Mouse (Mus musculus) thymus, postnatal 36 days (tissue): ENCODE data around the gene Gcm2.

Experiments used
- DNase-seq, 2 experiments: peaks; one replicate each; pipeline ENCODE4 v3.0.0; 2022; ENCODE audit warnings: mixed read lengths in 2 of 2

Gene Gcm2

DNA sequence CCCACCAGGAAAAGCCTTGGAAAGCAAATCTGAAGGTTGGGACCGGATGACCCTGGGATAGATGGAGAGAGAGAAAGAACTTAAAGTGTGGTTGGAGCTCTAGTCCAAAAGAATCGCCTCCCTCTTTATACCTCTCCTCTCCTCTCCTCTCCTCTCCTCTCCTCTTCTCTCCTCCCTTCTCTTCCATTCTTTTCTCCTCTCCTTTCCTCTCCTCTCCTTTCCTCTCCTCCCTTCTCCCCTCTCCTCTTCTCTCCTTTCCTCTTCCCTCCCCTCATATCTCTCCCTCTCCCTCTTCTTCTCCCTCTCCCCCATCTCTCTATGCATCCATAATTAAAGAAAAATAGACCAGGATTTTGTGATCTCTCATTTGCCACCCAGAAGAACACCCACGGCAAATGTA, at the start of gene Gcm2:
Gcm2 (minus strand) TSS at position 101 of the 400 bp plus-strand sequence.
- no peak for DNase-seq

DNA sequence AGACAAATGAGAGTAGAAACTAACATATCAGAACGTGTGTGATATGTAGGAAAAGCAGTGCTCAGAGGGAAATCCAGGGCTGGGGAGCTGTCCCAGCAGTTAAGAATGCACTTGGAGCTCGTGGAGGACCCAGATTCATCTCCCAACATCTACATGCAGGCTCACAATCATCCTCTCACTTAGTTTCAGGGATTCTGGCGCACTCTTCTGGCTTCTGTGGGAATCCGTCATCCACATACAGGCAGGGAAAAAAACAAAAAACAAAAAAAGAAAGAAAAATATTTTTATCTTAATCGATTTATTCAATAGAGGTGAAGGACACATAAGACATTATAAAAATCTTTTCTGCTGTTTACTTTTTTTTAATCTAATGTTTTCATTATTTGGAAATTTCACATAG, 47.6 kb upstream of the Gcm2 start:
- DNase-seq = no peak

DNA sequence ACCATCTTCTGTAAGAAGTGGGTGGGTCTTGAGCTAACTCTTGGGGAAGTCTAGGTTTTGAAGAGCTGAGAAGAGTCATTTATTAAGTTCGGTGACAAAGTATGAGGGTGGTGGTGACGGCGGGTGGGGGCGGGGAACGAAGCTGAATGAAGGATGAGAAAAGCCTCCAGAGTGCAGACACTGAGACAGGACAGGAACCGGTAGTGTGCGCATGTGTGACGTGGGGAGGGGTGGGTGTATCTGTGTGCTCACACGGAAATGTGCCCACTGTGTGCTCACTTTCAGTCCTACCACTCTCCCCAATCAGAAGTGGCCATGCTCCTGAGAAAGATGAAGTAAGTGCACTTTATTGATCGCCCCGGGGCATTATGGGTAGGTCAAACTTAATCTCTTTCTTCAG, 42.3 kb upstream of the Gcm2 start:
- no peak for DNase-seq

DNA sequence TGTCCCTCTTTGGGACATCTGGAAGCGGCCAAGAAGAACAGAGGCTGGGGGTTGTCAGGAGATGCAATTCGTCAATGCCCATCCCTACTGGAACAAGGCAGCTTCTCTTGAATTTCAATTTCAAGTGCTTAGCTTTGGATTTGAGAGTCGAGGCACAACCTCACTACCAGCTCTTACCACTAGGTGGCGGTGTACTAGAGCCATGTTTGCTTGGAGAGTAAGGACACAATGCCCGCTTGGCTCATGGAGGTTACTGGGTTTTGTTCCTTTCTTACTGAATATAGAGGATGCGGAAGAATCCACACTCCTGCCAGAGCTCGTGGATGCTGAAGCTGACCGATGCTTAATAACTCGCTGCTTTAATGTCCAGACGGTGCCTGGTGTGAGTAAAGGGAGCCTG, 35.4 kb upstream of the Gcm2 start:
- DNase-seq = peak; percentile 26 to 44

DNA sequence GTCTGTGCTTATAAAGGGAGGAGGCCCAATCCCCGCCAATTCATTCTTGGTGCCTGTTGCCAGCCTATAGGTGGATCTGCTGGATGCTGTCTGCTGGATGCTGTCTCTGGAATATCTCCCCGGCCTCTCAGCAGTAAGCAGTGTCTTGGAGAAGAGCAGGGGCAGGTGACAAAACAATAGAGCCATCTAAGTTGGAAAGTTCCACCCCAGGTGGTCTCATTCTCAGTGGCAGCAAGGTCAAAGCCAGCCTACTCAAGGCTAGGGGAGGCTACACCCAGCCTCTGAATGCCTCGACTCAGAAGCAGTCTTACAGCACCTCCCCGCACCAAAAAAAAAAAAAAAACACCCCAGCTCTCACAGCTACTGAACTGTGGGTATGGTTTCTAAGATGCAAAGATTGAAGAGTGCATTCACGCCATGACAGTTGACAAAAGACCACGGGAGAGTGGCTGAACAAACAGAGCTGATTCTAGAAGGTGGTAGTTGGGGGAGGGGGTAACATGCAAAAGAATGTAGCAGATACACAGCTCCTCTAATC, 34.7 kb upstream of the Gcm2 start:
- no peak for DNase-seq

DNA sequence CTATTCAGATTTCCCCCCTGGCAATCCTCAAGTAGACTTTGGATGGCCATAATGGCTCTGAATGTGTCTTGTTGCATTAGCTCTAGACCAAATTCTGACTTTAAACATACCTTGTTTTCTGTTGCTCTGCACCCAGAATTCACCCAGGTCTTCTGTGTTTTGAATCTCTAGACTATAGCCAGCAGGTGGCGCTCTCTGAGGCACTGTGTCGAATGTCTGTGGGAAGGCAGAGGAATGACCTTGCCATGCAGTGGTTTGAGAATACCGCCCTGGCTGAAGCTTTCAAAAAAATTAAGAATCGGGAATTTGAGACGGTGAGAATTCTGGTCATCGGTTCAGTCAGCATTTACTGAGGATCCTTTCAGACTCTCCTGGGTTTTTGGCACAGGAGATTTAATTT, 24.1 kb upstream of the Gcm2 start:
- peak; percentile 21 to 43 for DNase-seq

DNA sequence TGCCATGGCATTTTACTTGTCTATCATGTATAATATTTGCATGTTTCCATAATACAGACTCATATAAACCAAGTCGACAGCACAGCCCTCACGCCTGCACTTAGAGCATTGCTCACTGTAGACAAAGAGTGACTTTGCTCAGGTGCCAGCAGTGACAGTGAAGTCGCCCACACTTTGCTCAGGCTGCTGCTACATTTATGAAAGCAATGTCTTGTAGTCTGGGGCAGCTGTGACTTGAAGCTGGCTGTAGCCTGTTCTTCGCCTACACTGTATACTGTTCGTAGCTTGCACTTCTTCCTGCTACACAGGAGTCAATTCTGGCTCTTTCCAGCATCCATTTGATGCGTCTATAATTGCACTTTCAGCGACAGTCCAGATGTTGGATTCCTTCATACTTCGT, 18.2 kb upstream of the Gcm2 start:
- no peak for DNase-seq

DNA sequence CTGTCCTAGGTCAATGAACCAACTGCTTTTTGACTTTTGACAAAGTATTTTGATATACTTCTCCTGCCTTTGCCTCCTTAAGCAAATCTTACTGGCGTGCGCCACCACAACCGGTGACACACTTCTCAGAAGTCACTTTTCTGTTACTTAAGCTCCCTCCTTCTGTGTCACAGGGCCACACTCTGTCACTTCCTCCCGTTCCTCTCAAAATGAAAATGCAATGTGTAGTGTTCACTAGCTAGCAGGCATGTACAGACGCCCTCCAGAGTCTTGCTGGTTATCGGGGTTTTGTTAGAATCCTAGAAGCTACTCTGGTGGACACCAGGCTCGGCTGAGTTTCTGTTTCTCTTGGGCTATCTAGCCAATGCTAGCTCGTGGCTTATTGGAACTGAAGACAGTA, 17.5 kb upstream of the Gcm2 start:
- DNase-seq = no peak

DNA sequence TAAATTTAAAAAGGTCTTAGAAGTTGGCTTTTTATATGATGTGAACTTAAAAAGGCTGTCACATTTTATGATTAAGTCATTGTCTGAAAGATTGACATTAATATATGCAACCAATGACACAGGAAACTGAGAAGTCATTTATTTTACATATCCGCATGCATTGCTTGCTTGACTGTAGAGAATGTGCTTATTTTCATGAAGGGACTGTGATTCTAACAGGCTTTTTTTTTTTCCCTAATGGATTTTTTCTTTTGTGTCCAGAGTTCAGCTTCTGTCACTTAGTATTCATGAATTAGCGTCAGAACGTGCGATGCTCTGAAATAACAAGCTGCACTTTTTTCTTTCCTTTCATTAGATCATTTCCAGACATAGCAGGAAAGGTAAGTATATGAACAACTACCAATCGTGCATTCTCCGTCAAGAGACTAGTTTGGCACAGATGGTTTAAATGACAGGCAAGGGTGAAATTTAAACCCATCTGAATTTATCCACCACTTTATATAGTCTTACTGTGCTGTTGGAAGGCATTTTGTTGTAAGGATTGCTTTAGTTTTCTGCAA, 12.9 kb upstream of the Gcm2 start:
- no peak for DNase-seq

DNA sequence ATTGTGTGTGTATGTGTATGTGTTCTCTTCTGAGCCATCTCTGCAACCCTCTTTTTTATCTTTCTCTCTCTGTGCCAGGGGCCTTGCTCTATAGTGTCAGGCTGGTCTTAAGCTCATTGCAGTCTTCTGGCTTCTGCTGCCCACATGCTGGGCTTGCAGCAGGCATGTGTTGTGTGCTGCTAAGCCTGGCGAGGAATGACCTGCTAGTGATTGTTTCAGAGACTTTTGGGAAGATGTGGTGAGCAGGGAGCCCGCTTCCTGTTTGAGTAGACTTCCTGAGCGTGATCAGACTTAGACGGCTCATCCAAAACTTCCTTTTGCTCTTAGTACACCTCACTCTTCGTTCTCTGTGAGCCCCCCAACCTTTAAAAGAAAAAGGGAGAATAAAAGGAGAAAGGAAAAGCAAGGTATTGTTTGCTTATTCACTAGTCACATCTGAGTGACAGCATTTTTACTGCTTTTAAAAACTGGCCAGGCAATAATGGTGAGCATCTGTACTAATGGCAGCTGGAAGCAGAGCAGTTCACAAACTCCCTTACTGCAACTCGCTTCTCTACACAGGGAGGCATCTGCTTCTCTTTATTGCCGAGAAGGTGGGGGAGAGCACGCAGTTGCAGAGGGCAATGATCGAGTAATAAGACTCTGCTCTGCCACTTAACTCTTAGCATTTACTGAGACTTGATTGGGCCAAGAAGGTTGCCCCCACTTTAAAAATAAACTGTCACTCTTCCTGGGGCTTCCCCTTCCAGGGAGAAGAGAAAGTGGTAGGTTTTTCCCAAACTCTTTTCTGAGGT, 8.5 kb upstream of the Gcm2 start:
- DNase-seq = no peak

DNA sequence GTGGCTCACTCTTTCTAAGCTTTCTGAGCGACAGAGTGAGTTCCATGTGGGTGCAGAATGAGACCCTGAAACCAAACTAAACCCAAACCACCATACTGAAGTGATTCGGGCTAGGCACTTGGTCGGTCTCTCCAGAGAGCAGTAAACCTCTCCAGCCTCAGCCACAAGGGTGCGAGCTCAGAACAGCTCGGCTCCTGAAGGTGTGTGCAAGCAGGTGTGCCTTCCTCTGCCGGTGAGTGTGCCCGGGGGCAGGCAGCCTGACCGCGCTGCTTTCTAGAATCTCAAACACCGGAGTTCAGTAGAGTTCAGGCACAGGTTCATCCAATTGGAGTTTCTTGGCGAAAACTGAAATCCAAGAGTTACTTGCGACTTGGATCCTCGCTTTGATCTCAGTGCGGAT, 3.1 kb upstream of the Gcm2 start, which contains the start of gene Sycp2l:
Sycp2l (plus strand) TSS at position 368 of the 400 bp plus-strand sequence.
- no peak for DNase-seq

DNA sequence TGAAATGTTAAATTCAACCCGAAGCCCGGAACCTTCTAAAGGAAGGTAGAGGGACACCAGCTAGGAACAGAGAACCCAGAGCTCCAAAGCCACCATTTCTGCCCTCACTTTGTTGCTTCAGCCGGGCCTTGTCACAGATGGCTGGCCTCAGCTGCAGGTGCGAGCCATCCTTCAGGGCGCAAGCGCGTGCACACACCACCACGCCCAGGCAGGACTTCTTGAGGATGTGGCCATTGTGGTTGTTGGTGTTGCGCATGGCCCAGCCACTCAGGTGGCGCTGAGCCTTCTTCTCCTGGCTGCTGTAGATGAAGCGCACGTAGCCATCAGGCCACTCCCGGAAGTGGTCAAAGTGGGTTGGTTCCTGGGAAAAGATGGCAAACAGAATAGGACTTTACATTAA, 5.3 kb downstream of the Gcm2 start:
- DNase-seq = no peak

DNA sequence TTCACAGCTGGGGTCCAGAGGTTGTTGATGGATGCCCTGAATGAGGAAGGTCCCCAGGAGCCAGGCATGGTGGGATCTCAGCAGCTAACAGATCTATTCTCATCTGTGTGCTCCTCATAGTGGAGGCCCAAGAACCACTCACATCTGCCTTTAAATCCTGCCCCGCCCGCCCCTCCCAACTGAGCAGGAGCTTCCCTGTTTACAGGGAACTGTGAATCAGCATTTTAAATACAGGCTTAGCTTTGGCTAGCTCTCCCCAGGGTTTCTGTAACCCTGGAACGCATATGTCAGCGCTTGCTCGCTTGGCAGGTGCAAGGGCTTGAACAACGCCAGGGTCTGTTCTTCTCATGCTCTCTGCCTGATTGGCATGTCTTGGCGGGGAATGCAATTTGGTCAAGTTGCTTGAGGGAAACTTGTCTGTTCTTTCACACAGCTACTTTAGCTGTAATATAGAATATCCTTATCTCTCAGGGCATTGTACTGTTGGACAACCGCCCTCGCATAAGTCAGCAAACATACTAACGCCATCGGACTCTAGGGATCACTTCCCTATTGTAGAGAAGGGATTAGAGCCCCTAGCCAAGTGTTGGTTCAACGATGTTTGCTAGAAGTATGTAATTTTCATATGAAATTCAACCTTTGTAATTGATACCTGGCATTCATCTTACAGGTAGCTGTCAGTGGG, 6.9 kb downstream of the Gcm2 start:
- no peak for DNase-seq

DNA sequence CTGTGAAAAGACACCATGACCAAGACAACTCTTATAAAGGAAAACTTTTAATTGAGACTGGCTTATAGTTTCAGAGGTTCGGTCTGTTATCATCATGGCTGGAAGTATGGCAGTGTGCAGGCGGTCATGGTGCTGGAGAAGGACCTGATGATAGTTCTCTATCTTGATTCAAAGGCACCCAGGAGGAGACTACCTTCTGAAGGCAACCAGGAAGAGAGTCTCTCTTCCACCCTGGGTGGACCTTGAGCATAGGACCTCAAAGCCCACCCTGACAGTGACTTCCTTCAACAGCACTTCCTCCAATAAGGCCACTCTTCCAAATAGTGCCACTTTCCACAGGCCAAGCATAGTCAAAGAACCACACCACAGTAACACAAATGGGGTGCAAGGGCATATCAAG, 10.8 kb downstream of the Gcm2 start:
- DNase-seq = no peak

DNA sequence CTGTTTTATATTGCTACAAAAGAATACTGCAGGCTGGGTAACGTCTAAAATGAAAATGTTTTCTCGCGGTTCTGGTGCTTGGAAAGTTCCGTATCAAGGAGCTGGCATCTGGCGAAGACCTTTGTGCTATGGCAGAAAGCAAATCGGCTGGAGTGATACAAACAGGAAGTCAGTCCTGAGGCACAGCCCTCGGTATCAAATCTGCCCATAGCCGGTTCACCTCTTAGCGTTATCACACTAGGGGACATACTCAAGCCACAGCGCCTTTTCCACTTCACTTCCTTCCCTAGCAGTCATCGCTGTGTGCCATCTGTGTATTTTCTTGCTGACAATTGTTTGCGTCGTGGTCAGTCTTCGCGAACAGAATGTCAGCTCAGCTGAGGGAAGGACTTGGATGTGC, 12.5 kb downstream of the Gcm2 start:
- DNase-seq = no peak

DNA sequence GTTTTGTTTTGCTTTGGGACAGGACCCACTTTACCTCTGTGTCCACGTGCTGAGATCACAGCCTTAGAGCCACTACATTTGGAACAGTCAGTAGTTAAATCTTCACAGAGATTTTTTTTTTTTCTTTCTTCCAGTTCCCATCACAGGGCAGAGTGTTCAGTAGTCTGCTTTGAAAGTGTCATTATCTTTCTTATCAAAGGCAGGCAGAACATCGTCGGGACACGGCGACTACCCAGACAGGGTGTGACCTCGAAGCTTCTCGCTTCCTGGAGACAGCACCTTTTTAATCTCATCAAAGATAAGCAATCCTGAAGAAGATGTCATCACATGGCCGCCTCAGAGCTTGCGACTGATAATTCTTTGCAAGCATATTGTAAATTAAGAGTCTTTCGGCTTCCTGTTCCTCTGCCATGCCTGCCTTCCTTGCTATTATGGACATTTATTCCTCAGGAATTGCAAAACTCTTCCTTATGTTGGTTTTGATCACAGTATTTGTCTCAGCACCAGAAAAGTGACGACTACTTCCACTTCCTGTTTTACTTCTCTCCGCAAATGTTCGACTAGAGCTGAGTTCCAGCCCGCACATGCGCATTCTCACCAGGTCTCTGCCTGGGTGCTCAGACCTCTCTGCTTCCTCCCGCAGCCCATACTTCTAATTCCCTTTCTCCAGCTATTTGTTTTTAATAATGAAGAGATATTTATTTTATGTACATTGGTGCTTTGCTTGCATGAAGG, 13.3 kb downstream of the Gcm2 start:
- DNase-seq = peak; percentile 41 to 55

DNA sequence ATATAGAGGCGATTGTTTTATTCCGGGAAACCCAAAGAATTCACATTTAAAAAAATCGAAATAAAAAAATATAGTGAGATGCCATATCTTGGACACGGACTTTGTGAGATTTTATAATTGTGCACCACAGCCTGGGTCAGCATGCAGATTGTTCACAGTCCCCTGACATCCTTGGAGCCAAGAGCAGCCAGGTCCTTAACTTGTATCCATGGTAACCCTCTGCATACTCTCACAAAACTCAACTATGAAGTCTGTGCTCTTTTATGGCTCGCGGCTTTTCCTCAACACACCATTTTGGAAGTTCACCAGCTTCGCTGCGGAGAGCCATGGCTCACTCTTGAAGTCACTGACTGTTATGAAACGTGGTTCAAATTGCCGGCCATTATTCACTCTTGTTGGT, 16.7 kb downstream of the Gcm2 start:
- no peak for DNase-seq

DNA sequence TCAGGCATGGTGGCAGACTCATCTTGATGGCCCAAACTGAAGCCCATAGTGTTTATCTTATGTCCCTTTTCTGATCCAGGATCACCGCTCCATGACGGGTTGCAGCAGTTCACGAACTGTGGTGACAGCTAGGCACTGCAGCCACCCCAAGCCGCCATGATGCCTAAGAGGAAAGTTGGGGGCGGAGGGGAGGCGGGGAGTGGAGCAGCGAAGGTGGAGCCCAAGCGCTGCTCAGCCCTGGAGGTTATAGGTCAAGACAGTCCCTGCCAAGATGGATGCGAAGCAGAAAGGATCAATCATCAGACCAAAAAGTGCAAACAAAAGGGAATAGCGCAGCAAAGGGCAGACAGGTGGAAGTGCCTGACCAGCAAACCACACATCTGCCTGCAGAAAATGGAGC, 19.6 kb downstream of the Gcm2 start:
- no peak for DNase-seq

DNA sequence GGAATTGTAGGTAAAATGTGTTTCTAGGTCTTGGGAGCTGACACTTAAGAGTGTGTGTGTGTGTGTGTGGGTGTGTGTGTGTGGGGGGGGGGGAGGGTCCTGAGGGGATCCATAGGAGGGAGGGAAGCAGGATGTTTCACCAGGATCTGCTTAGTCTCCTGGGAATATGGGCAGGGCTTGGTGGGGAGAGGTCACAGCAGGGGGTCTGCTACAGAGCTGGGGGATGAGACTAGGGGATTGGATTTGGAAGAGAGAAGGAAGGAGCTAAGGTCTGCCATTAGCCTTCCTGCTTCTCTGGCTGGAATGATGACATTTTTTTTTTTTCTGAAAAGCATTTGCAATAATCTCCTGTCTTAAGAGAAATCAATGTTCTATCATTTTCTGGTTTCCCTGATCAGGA, 22.1 kb downstream of the Gcm2 start:
- DNase-seq = no peak

DNA sequence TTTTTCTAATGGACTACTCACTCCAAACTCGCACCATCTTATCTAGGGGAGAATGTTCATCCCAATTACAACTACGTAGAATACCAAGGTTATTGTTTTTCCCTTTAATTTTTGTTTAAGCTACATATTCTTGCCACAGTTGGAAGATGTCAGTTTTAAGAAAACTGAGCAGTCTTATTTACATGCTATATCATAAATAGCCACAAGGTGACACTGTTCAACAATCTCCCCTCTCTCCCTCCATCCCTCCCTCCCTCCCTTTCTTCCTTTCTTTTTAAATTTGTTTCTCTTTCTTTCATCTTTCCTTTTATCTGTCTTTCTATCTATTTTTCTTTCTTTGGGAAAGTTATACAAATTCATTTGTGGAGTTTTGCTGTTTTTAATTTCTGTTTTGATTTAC, 25.7 kb downstream of the Gcm2 start:
- no peak for DNase-seq

DNA sequence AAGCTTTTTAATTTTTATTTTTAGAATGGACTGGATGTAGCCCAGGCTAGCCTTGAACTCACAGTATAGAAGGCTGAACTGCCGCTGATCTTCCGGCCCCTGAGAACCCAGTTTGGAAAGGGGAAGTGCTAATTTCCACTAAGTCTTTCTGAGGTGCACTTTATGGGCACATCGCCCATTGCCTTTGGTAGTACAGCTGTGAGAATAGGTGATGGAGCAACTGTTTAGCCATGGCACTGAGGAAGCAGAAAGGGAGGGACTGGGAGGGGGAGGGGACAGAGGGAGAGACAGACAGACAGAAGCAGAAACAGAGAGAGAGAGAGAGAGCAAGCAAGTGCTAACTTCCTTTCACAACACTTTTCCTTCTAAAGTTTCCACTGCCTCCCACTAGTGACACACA, 26.3 kb downstream of the Gcm2 start:
- DNase-seq = no peak

DNA sequence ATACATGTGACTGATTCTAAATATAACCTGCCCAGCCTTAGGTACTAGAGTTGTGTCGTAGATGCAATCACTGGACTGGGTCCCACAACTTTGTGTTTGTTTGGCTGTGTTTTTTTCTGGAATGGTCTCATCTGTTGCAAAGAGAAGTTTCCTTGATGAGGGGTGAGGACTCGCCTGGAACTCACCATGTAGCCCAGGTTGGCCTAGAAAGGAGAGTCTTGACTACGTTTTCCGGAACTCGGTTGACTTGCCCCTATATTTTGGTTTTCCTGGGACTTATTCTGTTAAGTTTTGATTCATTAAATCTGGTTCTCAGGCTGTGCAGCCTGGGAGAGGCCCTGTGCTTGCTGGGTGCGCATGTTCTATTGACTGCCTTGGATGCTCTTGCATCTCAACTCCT, 30.1 kb downstream of the Gcm2 start:
- DNase-seq = no peak

DNA sequence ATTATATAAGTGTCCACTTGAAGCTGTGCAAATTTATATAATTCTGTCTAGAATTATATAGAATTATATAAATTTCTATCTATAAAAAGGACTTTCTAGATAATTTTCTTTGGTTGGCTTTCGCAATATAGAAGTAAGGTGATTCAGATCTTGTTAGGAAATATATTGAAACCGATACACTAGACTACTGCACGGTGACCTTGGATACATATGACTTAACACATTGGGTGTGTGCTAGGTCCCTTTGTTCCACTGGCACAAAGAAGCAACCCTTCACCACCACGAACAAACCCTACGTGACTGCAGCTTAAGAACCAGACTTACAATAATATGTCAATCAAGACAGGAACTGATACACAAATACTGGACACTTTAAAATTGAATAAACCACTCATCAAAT, 31.0 kb downstream of the Gcm2 start:
- no peak for DNase-seq
